Mouse (Mus musculus): ENCODE results near the gene Trim14.

GRCm38 (mm10) chr4:46549979-46550378 is 14.0 kb upstream of the Trim14 start:
- TF ChIP-seq POLR2A (IDR thresholded peaks at IDR 0.05; ENCODE audit: insufficient read length, low read depth), result no peak
- TF ChIP-seq USF1 (IDR thresholded peaks at IDR 0.05; ENCODE audit: low read depth), result no peak
